Mouse (Mus musculus) kidney, adult 2 months (tissue): ENCODE measurements around the gene Spock1.

Experiments
- CTCF ChIP-seq: fragments of 200-500 bp; conservative IDR thresholded peaks from 2 replicates; pipeline ENCODE4 v1.5.1; 2011; ENCODE audit warnings: low read depth, mild to moderate bottlenecking, control low read depth, low read length, moderate library complexity, mixed read lengths; ENCODE audit not compliant: insufficient read depth, insufficient read length
- POLR2A ChIP-seq: fragments of 200-500 bp; IDR thresholded peaks from one replicate; pipeline ENCODE4 v1.6.1; 2011; ENCODE audit warnings: low read depth, low read length, control low read depth

DNA sequence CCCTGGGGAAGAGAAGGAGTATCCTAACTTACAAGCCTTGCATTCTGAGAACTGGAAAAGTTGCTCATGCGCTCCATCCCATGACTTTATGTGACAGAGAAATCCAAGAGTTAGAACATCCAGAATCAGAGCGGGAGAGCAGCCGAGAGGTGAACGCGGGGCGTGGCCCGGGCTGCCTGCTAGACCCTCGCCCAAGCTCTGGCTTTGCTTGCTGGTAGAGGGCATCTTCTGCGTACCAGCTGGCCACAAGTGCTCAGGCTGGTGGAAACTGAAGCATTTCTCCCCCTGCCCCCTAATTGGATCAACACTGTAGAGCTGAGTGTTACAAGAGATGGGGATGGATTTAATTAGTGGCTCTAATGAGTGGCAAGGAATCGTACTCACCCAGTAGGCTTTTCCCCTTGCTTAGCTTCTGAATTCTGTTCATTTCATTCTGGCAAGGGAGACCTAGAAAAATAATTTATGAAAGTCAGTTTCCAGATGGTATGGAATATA is 472.4 kb downstream of the Spock1 start:
- TF ChIP-seq CTCF (no peak), POLR2A (no peak)
